Mouse (Mus musculus) gastrocnemius, adult 2 months (tissue): Measurements from ENCODE around the gene Slc35g3. TPM values are rescaled to one million over a fixed set of nuclear protein-coding genes. Genes with fewer than 3 reads are reported as not detected.

ENCODE experiments used
- DNase-seq: peaks from one replicate; pipeline ENCODE4 v3.0.0; 2022
- H3K27ac ChIP-seq: fragments of 200-600 bp; 2 replicates; pipeline ENCODE4 v1.8.1; 2022; ENCODE audit warnings: mild to moderate bottlenecking
- H3K4me3 ChIP-seq: fragments of 200-600 bp; 2 replicates; pipeline ENCODE4 v1.8.1; 2022; ENCODE audit warnings: mild to moderate bottlenecking, moderate library complexity
- CTCF ChIP-seq: fragments of 200-600 bp; IDR thresholded peaks from 2 replicates; pipeline ENCODE4 v1.8.1; 2022; ENCODE audit warnings: antibody characterized with exemption, mild to moderate bottlenecking, moderate library complexity
- intact Hi-C: fragments of 180-260 bp; cut with DNase I; formaldehyde crosslinking; loops from one replicate; pipeline ENCODE4 v1.15.1; 2025
- total RNA-seq, 2 experiments: library from RNA; stranded (reverse); gene quantifications; 2 replicates each; pipeline ENCODE4 v1.2.3; 2021

Slc35g3 gene
- total RNA-seq, 2 experiments from 2014 or later = not detected

GRCm38 (mm10) chr11:69800138-69800391, 38.3 kb upstream of the Slc35g3 start:
- DNase-seq = peak; percentile 69
- intact Hi-C loops = loop anchor here (5.0 kb wide), 1 partner anchor 118 kb away; the partner anchor contains the start of gene Senp3
- Histone ChIP-seq H3K4me3 (peak overlapping the region; percentile 78), H3K27ac (no peak overlapping the region)
- no peak for TF ChIP-seq CTCF

GRCm38 (mm10) chr11:69799394-69800137, 37.8 kb upstream of the Slc35g3 start:
- no peak for TF ChIP-seq CTCF
- intact Hi-C loops = loop anchor here (5.0 kb wide), 1 partner anchor 117 kb away; the partner anchor contains the start of gene Senp3
- H3K27ac ChIP-seq = no peak overlapping the region
- DNase-seq = no peak
- no peak overlapping the region for H3K4me3 ChIP-seq

- H3K4me3 ChIP-seq = no peak overlapping the region
- no peak for DNase-seq
- no peak overlapping the region for H3K27ac ChIP-seq
- no peak for TF ChIP-seq CTCF
- intact Hi-C loops = no loop called here
Measured at GRCm38 (mm10) chr11:69797924-69798323, 36.2 kb upstream of the Slc35g3 start.

- Histone ChIP-seq H3K4me3 (peak overlapping the region; percentile 79), H3K27ac (peak overlapping the region; percentile 97)
- DNase-seq = no peak
- no peak for TF ChIP-seq CTCF
- intact Hi-C loops = loop anchor here (1.0 kb wide), 1 partner anchor 37 kb away; no protein-coding TSS in a partner anchor
Measured at GRCm38 (mm10) chr11:69795983-69796435, 34.2 kb upstream of the Slc35g3 start.

- TF ChIP-seq CTCF = no peak
- peak; percentile 97 for DNase-seq
- Histone ChIP-seq H3K4me3 (peak within 1 kb of the TSS; percentile 79), H3K27ac (peak within 1 kb of the TSS; percentile 97)
- intact Hi-C loops = loop anchor here (1.0 kb wide), 1 partner anchor 36 kb away; no protein-coding TSS in a partner anchor
Measured at GRCm38 (mm10) chr11:69795168-69795982, 33.6 kb upstream of the Slc35g3 start, which contains the start of gene Chrnb1. Gene Chrnb1 (minus strand): TSS chr11:69795943.

- intact Hi-C loops = no loop called here
- DNase-seq = peak; percentile 62
- no peak for TF ChIP-seq CTCF
- Histone ChIP-seq H3K4me3 (peak overlapping the region; percentile 13; the same call in 1 of the 2 replicates), H3K27ac (peak overlapping the region; percentile 79)
Measured at GRCm38 (mm10) chr11:69793429-69793828, 31.7 kb upstream of the Slc35g3 start.

- no peak for DNase-seq
- TF ChIP-seq CTCF = no peak
- intact Hi-C loops = loop anchor here (2.0 kb wide), 1 partner anchor 17 kb away; no protein-coding TSS in a partner anchor
- Histone ChIP-seq H3K27ac (no peak overlapping the region), H3K4me3 (no peak overlapping the region)
Measured at GRCm38 (mm10) chr11:69791420-69791819, 29.7 kb upstream of the Slc35g3 start.

- Histone ChIP-seq H3K4me3 (no peak overlapping the region), H3K27ac (no peak overlapping the region)
- no peak for TF ChIP-seq CTCF
- DNase-seq = no peak
- intact Hi-C loops = no loop called here
Measured at GRCm38 (mm10) chr11:69789431-69789830, 27.7 kb upstream of the Slc35g3 start.

GRCm38 (mm10) chr11:69787306-69787705, 25.5 kb upstream of the Slc35g3 start:
- intact Hi-C loops = no loop called here
- H3K27ac ChIP-seq = no peak overlapping the region
- no peak for DNase-seq
- no peak overlapping the region for H3K4me3 ChIP-seq
- TF ChIP-seq CTCF = no peak

- intact Hi-C loops = no loop called here
- H3K27ac ChIP-seq = peak overlapping the region; percentile 43
Measured at GRCm38 (mm10) chr11:69784793-69785272, 23.1 kb upstream of the Slc35g3 start.

GRCm38 (mm10) chr11:69781828-69782227, 20.1 kb upstream of the Slc35g3 start:
- intact Hi-C loops = no loop called here
- H3K4me3 ChIP-seq = no peak overlapping the region
- no peak overlapping the region for H3K27ac ChIP-seq
- TF ChIP-seq CTCF = no peak
- no peak for DNase-seq

More at GRCm38 (mm10) chr11:69784793-69785272, 23.1 kb upstream of the Slc35g3 start:
- peak; percentile 52 for DNase-seq
- TF ChIP-seq CTCF = no peak
- peak overlapping the region; percentile 57 for H3K4me3 ChIP-seq

- H3K27ac ChIP-seq = no peak overlapping the region
- H3K4me3 ChIP-seq = no peak overlapping the region
- intact Hi-C loops = no loop called here
- DNase-seq = no peak
- no peak for TF ChIP-seq CTCF
Measured at GRCm38 (mm10) chr11:69778985-69779384, 17.2 kb upstream of the Slc35g3 start.
